Mouse (Mus musculus) brain, embryonic 14.5 days (tissue): ENCODE measurements around the gene Spock1.

Experiments
- CTCF ChIP-seq: fragments of 200-500 bp; IDR thresholded peaks from 2 replicates; pipeline ENCODE4 v1.5.1; 2012; ENCODE audit warnings: inconsistent platforms, mild to moderate bottlenecking, moderate library complexity, borderline replicate concordance; ENCODE audit not compliant: insufficient read depth, insufficient read length; ENCODE audit errors: extremely low read depth
- POLR2A ChIP-seq: fragments of 200-500 bp; IDR thresholded peaks from 2 replicates; pipeline ENCODE4 v1.6.1; 2012; ENCODE audit warnings: mild to moderate bottlenecking, inconsistent platforms, borderline replicate concordance; ENCODE audit not compliant: poor library complexity, insufficient read depth, insufficient read length, severe bottlenecking; ENCODE audit errors: extremely low read depth

DNA sequence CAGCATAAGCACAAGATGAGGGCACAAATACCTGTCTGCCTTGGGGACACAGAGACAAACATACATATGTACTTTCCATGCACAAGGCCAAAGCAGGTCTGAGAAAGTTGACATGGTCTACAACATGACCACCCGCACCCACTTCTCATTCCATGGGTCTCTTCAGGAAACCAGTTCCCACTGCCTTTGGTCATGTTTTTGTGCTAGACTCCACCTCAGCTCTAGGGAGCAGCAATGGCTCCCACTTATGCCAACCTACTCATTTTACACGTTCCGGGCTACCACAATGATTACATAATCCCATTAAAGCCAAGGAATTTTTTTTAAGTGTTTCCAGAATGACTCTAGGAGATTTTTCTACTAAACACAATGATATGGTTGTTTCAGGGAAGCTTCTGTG lies 147.5 kb downstream of the Spock1 start:
- TF ChIP-seq CTCF (no peak), POLR2A (no peak)
